Mouse (Mus musculus): Measurements from ENCODE around the gene Elp5.
A peak's percentile ranks its signal among the peaks of the same experiment; 100 is the strongest.
"Not testable (repeated sequence)": the region's sequence is repeated elsewhere in the genome, so short reads cannot be mapped to it uniquely, and the experiment has no call there.

Elp5 gene

DNA sequence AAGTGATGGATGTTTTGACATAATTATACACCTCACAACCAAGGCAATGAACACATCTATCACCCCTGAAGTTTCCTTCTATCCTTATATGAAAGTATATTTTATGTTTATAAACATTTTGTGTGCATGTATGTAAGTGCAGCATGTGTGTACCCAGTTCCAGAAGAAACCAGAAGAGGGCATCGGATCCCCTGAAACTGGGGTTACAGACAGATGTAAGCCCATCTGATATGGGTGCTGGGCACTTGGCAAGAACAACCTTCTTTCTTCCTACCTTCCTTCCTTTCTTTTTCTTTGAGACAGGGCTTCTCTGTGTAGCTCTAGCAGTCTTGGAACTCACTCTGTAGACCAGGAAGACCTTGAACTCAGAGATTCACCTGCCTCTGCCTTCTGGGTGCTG lies 26.1 kb downstream of the Elp5 start:
- no peak for DNase-seq (ENCODE audit: low spot score)

DNA sequence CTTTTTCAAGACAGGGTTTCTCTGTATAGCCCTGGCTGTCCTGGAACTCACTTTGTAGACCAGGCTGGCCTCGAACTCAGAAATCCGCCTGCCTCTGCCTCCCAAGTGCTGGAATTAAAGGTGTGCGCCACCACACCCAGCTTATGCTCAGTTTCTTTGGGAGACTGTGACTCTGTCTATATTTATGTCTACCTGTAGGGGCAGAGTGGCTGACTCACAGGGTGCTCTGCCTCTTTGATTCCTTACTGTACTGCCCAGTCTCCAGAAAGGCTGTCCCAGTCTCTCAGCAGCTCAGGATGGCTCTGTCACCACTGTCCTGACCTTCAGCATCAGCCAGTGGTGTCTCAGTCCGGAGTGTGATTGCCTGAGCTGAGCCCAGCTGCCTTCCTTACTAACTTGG lies 26.7 kb downstream of the Elp5 start:
- not testable (repeated sequence) for DNase-seq (ENCODE audit: low spot score)

DNA sequence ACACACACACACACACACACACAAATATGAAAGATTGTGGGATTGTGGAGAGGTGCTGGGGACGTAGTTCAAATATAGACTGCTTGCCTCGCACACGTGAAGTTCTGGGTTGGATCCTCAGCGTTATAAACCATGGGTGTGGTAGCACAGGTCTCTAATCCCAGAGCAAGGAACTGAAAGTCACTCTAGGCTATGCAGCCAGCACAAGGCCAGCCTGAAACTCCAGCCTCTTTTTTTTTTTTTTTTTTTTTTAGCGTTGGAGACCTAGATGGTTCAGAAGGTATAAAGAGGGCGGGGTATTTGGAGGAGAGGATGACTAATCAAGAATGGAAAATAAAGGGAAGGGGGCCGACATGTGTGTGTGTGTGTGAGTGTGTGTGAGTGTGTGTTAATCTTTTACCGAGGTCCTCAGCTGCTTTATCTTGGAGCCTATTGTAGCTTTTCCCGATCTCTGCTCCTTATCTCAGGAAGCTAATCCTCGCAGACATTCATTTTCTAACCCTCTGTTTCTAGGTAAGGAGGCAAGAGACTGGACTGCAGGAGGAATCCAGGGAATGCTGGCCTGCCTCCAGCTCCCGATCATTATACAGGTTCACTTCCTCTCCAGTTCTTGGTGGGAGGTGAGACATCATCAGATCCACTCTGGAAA lies 28.9 kb downstream of the Elp5 start:
- no peak for DNase-seq (ENCODE audit: low spot score)

DNA sequence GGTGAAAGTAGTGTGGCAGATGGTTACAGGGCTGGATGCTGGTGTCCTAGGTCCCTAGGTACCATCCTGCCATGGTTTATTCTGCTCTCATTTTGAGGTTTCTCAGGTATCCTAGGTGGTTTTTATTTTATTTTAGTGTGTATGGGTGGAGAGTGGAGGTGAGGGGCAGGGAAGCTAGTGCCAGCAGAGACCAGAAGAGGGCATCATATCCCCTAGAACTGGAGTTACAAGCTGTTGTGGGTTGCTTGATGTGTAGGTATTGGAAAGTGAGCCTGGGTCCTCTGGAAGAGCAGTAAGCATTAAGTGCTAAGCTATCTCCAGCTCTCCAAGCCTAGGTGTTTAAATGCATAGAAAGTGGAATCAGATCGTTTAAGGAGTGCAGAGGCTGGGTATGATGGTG lies 30.0 kb downstream of the Elp5 start:
- no peak for DNase-seq (ENCODE audit: low spot score)

DNA sequence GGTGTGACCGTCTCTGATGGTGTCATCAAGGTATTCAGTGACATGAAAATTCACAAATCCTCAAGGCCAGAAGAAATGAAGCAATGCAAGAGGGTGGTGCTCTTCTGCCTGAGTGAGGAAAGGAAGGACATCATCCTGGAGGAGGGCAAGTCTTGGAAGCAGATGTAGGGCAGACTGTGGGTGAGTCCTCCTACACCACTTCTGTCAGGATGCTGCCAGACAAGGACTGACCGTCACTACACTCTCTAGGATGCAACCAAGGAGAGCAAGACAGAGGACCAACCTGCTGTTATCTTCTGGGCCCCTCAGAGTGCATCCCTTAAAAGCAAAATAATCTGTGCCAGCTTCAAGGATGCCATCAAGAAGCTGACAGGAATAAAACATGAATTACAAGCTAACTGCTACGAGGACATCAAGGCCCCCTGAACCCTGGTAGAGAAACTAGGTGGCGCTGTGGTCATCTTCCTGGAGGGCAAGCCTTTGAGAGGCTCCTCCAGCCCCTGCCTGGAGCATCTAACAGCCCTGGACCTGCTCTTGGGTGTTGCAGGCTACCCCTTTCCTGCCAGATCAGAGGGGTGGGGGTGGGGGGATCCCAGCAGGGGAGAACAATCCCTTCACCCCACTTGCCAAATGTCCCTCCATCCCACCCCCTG lies 31.4 kb downstream of the Elp5 start:
- peak; percentile 56 for DNase-seq (ENCODE audit: low spot score)

DNA sequence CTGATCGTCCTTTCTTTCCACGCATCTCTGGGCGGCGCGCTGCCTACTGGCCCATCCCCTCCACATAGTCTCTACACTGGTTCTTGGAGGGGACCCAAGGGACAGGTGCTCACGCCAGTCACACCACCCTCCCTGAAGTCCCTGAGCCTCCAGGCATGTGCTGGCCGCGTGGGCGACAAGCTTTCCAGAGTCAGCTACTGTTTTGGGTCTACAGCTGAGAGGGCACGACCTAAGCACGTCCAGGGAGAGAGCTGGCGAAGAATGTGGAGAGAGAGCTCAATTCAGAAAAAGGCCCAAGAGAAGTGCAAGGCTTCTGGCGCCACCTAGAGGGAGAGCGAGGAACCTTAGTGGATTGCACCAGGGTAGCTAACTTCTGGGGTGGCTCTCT lies 33.6 kb downstream of the Elp5 start:
- DNase-seq (ENCODE audit: low spot score): peak; percentile 95

DNA sequence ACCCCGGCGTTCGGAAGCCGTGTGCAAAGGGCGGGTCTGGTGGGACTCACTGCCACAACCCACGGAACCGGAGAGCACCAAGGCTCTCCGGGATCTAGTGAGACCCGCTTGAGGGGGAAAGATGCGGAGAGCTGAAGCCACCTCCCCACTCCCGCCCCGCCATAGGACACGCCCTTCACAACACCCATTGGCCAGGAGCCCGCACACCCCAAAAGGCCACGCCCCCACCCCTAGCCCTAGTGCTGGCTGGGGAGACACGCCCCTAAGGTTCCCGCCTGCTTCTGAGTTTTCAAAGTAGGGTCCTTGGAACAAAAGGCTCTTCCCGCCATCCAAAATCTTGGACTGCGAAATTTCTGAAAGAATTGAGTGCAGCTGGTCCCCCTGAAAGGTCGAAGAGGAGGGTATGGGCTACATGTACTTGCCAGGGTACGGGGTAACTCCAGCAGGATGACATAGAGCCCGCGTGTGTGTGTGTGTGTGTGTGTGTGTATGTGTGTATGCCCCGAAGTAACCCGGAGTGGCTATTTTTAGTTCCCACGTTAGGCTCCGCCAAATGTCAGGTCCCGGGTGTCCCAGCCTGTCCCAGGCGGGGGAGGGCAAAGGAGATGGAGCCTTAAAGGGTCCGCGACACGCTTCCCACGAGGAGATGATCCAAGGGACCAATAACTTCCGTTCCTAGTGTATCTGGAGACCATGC lies 34.1 kb downstream of the Elp5 start, which contains the start of gene Slc2a4:
TSS of gene Slc2a4 (minus strand) at position 123 of the 697 bp plus-strand sequence.
- DNase-seq (ENCODE audit: low spot score): peak; percentile 95

DNA sequence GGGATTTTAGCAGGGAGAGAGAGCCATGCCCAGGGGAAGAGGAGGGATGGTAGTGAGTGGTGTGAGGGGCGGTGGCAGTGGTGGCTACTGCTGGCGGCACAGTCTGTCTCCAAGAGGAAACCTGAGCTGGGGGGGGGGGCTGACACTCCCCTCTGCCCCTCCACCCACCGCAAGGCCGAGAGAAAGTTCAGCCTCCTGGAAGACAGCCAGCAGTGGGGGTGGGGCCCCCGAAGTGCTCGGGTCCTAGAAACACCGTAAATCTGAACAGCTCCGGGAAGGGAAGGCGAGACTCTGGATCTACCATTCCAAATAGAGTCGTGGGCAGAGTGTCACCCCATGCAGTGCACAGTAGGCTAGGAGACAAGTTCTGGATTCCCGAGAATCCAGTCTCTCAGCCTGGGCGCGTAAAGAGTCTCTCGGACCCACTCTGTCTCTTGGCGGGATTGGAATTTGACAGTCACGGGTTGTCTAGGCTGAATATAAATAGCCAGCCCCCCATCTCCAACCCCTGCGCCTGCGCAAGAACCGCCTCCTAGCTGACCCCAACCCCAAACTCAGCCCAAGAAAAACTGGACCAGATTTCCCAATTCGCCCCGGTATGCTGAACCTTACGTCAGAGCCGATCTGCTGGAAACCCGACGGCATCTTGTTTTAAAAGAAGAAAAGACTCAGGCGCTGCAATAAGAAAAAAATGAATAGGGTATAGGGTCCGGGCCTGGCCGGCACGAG lies 34.8 kb downstream of the Elp5 start:
- peak; percentile 37 for DNase-seq (ENCODE audit: low spot score)

DNA sequence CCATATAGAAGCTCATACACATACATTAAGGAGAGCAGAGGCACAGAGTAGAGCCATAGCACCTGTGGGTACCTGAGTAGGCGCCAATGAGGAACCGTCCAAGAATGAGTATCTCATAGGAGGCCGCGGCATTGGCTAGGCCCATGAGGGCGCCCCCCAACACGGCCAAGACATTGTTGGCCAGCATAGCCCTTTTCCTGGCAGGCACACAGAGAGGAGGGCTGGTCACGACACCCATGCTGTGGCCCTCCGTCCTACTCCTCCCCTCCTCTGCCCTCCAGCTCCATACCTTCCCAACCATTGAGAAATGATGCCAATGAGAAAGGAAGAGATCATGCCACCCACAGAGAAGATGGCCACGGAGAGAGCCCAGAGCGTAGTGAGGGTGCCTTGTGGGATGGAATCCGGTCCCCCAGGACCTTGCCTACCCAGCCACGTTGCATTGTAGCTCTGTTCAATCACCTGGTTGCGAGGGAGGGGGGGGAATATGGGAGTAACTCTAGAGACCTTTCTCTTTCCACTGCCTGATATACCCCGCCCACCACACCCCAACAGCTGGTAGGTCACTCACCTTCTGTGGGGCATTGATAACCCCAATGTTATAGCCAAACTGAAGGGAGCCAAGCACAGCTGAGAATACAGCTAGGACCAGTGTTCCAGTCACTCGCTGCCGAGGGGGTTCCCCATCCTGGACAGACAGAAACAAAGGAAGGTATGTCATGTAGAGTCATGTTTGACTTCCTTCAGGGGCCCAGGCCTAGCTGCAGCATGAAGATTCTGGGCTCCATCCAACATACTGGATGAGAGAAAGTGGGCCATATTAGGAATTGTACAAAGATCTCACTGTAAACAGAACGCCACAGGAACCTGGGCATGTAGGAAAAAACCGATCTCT lies 36.1 kb downstream of the Elp5 start:
- DNase-seq (ENCODE audit: low spot score): no peak

DNA sequence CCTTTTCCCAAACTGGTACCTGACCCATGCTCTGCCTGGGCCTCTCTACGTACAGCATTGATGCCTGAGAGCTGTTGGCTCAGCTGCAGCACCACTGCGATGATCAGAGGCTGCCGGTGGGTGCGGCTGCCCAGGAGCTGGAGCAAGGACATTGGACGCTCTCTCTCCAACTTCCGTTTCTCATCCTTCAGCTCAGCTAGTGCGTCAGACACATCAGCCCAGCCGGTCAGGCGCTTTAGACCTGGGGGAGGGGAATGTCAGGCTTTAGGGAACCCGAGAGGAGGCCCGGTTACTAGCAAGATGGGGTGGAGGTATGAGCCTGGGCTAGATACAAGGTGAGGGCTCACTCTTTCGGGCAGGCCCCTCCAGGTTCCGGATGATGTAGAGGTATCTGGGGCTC lies 37.1 kb downstream of the Elp5 start:
- DNase-seq (ENCODE audit: low spot score): no peak

DNA sequence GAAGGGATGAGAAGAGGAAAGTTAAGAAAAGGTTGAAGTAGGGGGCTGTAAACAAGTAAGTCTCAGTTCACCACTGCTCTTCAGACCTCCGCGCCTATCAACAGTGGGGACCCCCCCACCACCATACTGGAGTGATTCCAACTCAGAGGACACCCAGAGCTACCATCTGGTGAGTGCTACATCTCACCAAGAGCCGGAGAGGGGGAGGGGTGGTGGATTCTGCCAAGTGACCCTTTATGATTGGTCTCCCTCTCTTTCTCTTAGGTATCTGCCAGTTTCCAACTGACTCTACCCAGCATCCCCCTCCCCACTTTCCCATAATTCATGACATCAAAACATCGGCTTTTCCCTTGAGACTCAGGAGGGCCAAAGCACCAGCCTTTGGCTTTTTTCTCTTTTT lies 41.4 kb downstream of the Elp5 start:
- no peak for DNase-seq (ENCODE audit: low spot score)

DNA sequence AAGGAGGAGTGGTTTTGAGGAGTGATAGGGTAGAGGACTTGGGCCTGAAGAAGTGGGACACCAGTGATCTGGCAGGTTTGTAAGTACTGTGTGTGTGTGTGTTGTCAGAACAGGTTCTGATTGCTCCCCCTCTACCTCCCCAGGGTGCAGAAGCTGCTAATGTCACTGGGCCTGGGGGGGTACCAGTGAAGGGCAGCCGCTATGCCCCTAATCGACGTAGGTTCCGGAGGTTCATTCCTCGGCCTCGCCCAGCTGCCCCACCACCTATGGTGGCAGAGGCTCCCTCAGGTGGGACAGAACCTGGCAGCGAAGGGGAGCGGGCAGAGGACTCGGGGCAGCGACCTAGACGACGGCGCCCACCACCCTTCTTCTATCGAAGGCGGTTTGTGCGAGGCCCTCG lies 42.6 kb downstream of the Elp5 start:
- no peak for DNase-seq (ENCODE audit: low spot score)

DNA sequence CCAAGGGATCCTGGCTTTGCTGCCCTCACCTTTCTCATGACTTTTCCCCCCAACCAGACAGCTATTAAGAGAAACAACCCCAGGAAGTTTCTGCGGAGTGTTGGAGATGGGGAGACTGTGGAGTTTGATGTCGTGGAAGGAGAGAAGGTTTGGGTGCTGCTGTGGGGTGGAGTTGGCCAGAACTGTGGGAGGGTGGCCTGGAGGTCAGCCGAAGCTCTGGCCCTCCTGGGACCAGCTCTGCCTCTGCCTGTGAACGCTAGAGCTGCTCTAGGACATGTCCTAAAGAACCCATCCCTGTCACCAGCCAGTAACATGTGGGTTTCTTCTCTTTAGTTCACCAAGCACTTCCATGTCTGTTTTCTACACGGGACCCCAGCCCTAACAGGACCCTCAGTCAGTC lies 43.1 kb downstream of the Elp5 start:
- no peak for DNase-seq (ENCODE audit: low spot score)

DNA sequence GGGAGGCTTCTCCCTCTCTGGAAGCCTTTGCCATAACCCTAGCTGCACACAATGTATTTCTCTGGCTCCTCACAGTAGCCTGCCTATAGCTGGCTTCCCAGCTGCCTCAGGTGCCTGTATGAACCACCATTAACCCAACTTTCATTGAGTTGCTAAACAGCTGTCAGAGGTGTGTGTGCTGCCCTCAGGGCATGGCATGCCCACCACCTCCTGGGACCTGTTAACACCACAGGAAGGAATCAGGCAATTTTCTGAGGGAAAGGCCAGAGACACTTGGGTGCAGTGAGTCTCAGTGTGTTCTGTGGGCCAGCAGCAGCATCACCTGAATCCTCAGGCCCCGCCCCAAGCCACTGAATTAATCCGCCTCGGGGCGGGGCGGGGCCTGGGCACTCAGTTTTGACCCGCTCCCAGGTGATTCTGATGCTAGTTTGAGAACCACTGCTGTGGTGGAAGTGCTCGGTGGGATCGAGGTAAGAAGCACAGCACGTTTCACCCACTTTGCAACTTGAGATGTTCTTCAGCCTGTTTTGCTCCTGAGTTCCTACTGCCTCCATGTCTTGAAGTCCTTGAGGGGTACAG lies 43.8 kb downstream of the Elp5 start:
- no peak for DNase-seq (ENCODE audit: low spot score)

DNA sequence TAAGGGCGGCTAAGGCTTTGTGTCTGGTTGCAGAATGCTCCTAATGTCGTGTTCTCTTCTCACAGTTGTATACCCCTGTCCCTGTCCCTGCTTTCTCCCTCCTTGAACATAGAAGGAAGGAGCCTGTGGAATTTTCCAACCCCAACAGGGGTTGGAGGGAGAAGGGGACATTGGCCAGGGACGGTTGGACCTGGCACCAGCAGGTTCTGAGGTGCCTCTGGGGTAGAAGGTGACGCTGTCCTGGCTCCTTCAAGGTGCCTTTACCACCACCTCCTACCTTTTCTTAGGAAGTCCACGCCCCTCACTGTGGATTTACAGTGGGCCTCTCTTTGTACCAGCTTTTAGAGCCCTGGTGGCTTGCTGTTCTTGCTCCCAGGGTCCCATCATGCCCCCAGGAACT lies 44.5 kb downstream of the Elp5 start:
- DNase-seq (ENCODE audit: low spot score): no peak

DNA sequence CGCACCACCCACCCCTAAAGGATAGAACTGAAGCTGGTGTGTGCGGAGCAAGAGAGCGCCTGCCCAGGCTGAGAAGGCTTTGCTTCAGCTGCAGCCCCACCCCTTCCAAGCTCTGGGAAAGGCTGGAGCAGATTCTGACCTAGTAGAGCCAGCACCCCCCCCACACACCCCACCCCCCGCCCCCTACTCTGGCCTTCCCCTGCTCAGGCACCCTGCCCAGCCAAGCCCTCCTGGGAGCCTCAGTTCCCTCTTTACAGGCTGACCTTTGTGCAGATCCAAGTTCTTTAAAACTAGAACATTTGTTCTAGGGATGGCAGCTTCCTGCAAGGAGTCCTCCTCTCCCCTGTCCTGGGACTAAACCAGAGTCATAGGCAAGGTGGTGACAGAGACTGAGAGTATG lies 44.9 kb downstream of the Elp5 start:
- DNase-seq (ENCODE audit: low spot score): no peak

DNA sequence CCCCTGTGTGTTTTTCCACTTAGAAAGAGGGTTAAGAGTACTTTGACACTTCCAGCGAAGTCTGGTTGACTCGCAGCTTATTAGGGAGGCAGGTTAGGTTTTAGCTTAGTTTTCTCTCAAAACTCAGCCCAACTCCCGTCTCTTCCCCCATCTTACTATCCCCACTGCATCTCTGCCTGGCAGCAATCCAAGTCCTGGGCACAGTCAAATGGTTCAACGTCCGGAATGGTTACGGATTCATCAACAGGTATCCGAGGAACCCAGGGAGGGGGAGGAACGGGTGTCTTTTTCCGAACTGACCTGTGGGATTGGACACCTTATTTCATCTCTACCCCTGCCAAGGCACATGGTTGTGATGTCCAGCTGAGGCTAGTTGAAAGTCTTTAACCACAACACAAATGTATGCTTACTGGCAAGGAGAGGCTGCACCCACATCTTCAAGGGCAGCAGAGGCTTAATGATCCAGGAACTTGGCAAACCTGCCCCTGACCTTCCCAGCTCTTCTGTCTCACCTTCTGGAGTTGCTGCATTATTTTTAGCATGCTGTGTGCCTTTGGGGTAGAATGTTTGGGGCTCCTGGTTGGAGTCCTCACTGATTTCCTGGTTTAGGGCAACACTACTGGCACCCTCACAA lies 45.5 kb downstream of the Elp5 start:
- no peak for DNase-seq (ENCODE audit: low spot score)

DNA sequence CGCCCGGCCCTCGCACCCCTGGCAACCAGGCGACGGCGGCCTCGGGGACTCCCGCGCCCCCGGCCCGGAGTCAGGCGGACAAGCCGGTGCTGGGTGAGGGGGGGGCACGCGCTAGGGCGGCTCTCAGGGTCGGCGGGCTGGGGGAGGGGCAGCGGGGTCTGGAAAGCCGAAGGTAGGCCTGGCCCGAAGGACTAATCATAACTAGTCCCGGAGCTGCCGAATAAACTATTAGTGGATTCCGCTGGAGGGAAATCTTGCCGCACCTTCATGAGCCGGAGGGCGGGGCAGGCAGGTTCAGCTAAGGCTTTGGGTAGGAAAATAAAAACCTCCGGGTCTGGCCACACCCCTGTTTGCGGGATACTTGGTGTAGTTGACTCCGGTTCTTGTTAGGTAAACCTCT lies 46.2 kb downstream of the Elp5 start:
- no peak for DNase-seq (ENCODE audit: low spot score)

DNA sequence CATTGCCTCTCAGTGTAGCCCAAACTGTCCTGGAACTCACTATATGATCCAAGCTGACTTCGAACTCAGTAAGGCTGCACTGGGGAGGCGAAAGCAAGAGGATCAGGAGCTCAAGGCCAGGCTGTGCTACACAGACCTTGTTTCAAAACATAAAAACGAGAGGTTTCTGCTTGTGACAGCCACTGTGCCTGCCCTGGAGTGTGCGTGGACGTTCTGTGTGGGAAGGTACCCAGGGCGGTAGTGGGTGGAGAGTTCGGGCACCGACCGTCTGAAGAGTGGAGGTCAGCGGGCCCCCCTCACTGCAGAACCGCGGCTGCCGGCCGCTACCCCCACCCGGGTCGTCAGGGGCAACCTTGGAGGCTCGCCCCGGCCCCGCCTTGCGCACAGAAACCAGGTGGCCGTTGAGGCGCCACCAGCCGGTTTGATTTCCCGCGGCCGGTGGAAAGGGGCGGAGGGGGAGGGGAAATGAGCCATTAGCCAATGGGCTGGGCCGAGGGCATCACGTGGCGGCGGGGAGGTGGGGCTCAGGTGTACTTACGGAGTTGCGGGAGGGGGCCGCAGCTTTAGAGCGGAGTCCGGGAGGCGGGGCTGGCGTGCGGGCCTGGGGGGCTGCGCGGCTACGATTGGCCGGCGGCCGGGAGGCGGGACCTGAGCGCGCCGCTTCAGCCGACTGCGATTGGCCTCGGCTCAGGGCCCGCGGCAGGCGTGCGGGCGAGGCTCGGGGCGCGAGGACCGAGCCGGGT lies 47.0 kb downstream of the Elp5 start, which contains the start of gene Ybx2:
TSS of gene Ybx2 (plus strand) at position 660 of the 743 bp plus-strand sequence.
- peak; percentile 94 for DNase-seq (ENCODE audit: low spot score)

DNA sequence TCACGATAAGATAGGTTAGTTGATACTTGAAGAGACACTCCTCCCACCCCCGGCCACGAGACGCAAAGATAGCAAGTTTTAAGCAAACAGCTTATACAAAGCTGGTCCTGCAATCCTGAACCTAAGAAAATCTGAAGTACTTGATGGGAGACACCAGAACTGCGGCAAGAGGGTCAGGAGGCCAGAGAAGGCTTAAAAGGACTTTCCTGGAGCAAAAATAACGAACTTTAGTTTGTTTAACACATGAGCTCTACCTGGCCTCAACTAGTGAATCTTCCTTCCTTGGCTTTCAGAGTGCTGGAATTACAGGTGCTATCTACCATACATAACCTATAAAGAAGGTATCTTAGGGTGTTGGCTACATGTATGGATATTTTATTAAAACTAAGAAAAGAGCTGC lies 47.6 kb downstream of the Elp5 start:
- DNase-seq (ENCODE audit: low spot score): no peak

Data from embryo, embryonic 10 days (tissue).